Mouse (Mus musculus): Measurements from ENCODE around the gene Sel1l3. TPM values are rescaled to one million over a fixed set of nuclear protein-coding genes. Genes with fewer than 3 reads are reported as not detected.

The Sel1l3 gene
- 47.7 and 53.1 TPM in 2 replicates for polyA plus RNA-seq (2012; rRNA removed)

- peak within 1 kb of the TSS; percentile 51; the same call in 1 of the 2 replicates for H3K27ac ChIP-seq (ENCODE audit: insufficient read depth, low read length)
- TF ChIP-seq CTCF (IDR thresholded peaks at IDR 0.05; ENCODE audit: extremely low read depth, insufficient read depth, low read length) = no peak
- no peak for TF ChIP-seq POLR2A (IDR thresholded peaks at IDR 0.05; ENCODE audit: extremely low read depth, insufficient read depth, low read length)
- peaks cover 1% of the 10 kb centered on the region; the same call in 1 of the 2 replicates for H3K4me1 ChIP-seq (ENCODE audit: control insufficient read depth, insufficient read depth, low read length)
- peak within 1 kb of the TSS; percentile 88 for H3K4me3 ChIP-seq (ENCODE audit: insufficient read depth, low read length)
Measured at GRCm38 (mm10) chr5:53213711-53214352, at the start of gene Sel1l3. Sel1l3 (minus strand) TSS chr5:53213927.

DNA sequence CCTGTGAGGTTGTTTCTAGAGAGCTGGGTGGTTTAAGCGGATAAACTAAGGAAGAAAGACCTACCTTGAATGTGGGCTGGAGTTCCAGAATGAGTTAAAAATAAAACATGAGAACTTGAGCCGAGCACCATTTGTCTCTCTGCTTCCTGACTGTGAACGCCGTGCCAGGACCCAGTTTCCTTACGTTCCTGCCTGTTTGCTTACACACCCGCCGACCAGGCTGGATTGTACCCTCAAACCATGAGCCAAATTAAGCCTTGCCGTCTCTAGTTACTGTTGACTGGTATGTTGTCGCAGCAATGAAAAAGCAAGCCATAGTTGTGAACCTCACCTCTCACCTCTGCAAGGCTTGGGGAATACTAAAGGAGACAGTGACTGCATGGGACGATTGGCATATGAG is 48.3 kb upstream of the Sel1l3 start:
- H3K4me3 ChIP-seq (ENCODE audit: insufficient read depth, low read length) = no peak overlapping the region
- H3K27ac ChIP-seq (ENCODE audit: insufficient read depth, low read length) = no peak overlapping the region
- peaks cover 2% of the 10 kb centered on the region; the same call in 1 of the 2 replicates for H3K4me1 ChIP-seq (ENCODE audit: control insufficient read depth, insufficient read depth, low read length)
- TF ChIP-seq POLR2A (IDR thresholded peaks at IDR 0.05; ENCODE audit: extremely low read depth, insufficient read depth, low read length) (no peak), CTCF (IDR thresholded peaks at IDR 0.05; ENCODE audit: extremely low read depth, insufficient read depth, low read length) (no peak)

DNA sequence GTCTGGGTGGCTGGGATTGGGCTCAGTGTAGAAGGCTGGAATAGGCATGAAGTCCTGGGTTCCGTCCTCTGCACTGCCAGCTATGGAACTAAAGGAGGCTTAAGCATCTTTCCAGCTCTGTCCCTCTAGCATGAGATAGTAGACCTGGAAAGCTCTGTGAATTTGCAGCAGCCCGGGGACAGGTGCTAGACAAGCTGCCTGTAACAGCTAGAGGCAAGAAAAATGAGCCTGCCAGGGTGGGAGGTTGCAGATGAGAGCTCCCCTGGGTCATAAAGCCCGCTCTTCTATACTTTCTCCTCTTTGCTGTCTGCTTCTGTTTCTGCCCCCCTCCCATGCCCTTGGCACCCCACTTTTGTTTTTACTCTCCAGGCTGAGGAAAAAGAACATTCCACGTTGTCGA is 46.2 kb upstream of the Sel1l3 start:
- Histone ChIP-seq H3K27ac (ENCODE audit: insufficient read depth, low read length) (no peak overlapping the region), H3K4me1 (ENCODE audit: control insufficient read depth, insufficient read depth, low read length) (peaks cover 2% of the 10 kb centered on the region; the same call in 1 of the 2 replicates), H3K4me3 (ENCODE audit: insufficient read depth, low read length) (no peak overlapping the region)
- TF ChIP-seq CTCF (IDR thresholded peaks at IDR 0.05; ENCODE audit: extremely low read depth, insufficient read depth, low read length) (no peak), POLR2A (IDR thresholded peaks at IDR 0.05; ENCODE audit: extremely low read depth, insufficient read depth, low read length) (no peak)

- peaks cover 2% of the 10 kb centered on the region; the same call in 1 of the 2 replicates for H3K4me1 ChIP-seq (ENCODE audit: control insufficient read depth, insufficient read depth, low read length)
- peak overlapping the region; percentile 16 for H3K4me3 ChIP-seq (ENCODE audit: insufficient read depth, low read length)
- TF ChIP-seq POLR2A (IDR thresholded peaks at IDR 0.05; ENCODE audit: extremely low read depth, insufficient read depth, low read length) = 0 out of 2 replicates have a peak, but pooled peaks have one; percentile 12
- TF ChIP-seq CTCF (IDR thresholded peaks at IDR 0.05; ENCODE audit: extremely low read depth, insufficient read depth, low read length) = no peak
- H3K27ac ChIP-seq (ENCODE audit: insufficient read depth, low read length) = no peak overlapping the region
Measured at GRCm38 (mm10) chr5:53258038-53258786, 44.5 kb upstream of the Sel1l3 start.

GRCm38 (mm10) chr5:53254821-53255220 is 41.1 kb upstream of the Sel1l3 start:
- TF ChIP-seq POLR2A (IDR thresholded peaks at IDR 0.05; ENCODE audit: extremely low read depth, insufficient read depth, low read length) (no peak), CTCF (IDR thresholded peaks at IDR 0.05; ENCODE audit: extremely low read depth, insufficient read depth, low read length) (no peak)
- Histone ChIP-seq H3K4me3 (ENCODE audit: insufficient read depth, low read length) (no peak overlapping the region), H3K27ac (ENCODE audit: insufficient read depth, low read length) (no peak overlapping the region), H3K4me1 (ENCODE audit: control insufficient read depth, insufficient read depth, low read length) (peaks cover 2% of the 10 kb centered on the region; the same call in 1 of the 2 replicates)

DNA sequence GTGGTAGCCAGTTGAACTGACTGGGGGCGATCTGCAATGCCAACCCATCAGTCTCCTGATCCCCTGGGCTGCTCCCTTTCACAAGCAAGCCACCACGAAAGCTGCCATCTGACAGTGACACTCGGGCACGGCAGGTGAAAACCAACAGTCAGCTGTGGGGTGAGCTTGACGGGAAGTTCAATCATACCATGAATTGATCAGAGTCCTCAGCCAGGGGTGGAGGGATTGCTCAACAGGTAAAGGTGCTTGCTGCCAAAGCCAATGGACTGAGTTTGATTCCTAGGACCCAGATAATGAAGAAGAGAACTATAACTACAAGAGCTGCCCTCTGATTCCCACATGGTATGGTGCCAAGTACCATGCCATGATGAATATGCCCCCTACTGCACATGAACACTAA is 40.4 kb upstream of the Sel1l3 start:
- no peak overlapping the region for H3K4me3 ChIP-seq (ENCODE audit: insufficient read depth, low read length)
- H3K27ac ChIP-seq (ENCODE audit: insufficient read depth, low read length) = no peak overlapping the region
- TF ChIP-seq POLR2A (IDR thresholded peaks at IDR 0.05; ENCODE audit: extremely low read depth, insufficient read depth, low read length) = no peak
- TF ChIP-seq CTCF (IDR thresholded peaks at IDR 0.05; ENCODE audit: extremely low read depth, insufficient read depth, low read length) = no peak
- H3K4me1 ChIP-seq (ENCODE audit: control insufficient read depth, insufficient read depth, low read length) = no peaks in the 10 kb centered on the region

- TF ChIP-seq POLR2A (IDR thresholded peaks at IDR 0.05; ENCODE audit: extremely low read depth, insufficient read depth, low read length) (no peak), CTCF (IDR thresholded peaks at IDR 0.05; ENCODE audit: extremely low read depth, insufficient read depth, low read length) (no peak)
- no peak overlapping the region for H3K4me3 ChIP-seq (ENCODE audit: insufficient read depth, low read length)
- H3K4me1 ChIP-seq (ENCODE audit: control insufficient read depth, insufficient read depth, low read length) = no peaks in the 10 kb centered on the region
- no peak overlapping the region for H3K27ac ChIP-seq (ENCODE audit: insufficient read depth, low read length)
Measured at GRCm38 (mm10) chr5:53249431-53250061, 35.8 kb upstream of the Sel1l3 start.

DNA sequence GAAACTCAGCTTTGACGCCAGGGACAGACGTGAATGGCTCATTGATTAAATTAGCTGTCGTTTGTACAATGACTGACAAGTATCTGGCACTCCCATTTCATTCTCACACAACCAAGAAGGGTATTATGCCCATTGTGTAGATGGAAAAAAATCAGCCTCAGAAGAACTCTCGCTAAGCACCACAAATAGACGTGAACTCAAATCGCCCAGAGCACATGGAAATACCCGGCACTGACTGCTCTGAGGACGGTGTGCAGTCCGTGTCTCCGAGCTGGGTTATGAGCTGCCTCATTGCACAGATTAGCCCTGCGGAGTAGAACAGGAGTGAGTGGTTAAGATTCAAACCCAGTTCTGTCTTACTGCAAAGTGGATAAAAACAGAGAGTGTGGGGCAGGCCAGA is 34.8 kb upstream of the Sel1l3 start:
- no peak overlapping the region for H3K4me3 ChIP-seq (ENCODE audit: insufficient read depth, low read length)
- TF ChIP-seq POLR2A (IDR thresholded peaks at IDR 0.05; ENCODE audit: extremely low read depth, insufficient read depth, low read length) (no peak), CTCF (IDR thresholded peaks at IDR 0.05; ENCODE audit: extremely low read depth, insufficient read depth, low read length) (no peak)

GRCm38 (mm10) chr5:53243933-53244332 is 30.2 kb upstream of the Sel1l3 start:
- Histone ChIP-seq H3K27ac (ENCODE audit: insufficient read depth, low read length) (no peak overlapping the region), H3K4me1 (ENCODE audit: control insufficient read depth, insufficient read depth, low read length) (no peaks in the 10 kb centered on the region; the same call in 1 of the 2 replicates)
- no peak for TF ChIP-seq CTCF (IDR thresholded peaks at IDR 0.05; ENCODE audit: extremely low read depth, insufficient read depth, low read length)
- no peak for TF ChIP-seq POLR2A (IDR thresholded peaks at IDR 0.05; ENCODE audit: extremely low read depth, insufficient read depth, low read length)

More for the DNA sequence above, 34.8 kb upstream of the Sel1l3 start:
- Histone ChIP-seq H3K27ac (ENCODE audit: insufficient read depth, low read length) (no peak overlapping the region), H3K4me1 (ENCODE audit: control insufficient read depth, insufficient read depth, low read length) (no peaks in the 10 kb centered on the region)

More at GRCm38 (mm10) chr5:53243933-53244332, 30.2 kb upstream of the Sel1l3 start:
- no peak overlapping the region for H3K4me3 ChIP-seq (ENCODE audit: insufficient read depth, low read length)
